Mouse (Mus musculus) liver, adult 2 months (tissue): ENCODE data around the gene Pak6.

Source experiments
- CTCF ChIP-seq: fragments of 200-500 bp; IDR thresholded peaks from 2 replicates; pipeline ENCODE4 v1.5.1; 2011; ENCODE audit warnings: low read depth, low read length, control low read depth
- POLR2A ChIP-seq: fragments of 200-500 bp; IDR thresholded peaks from 2 replicates; pipeline ENCODE4 v1.6.1; 2011; ENCODE audit warnings: low read length, control low read depth; ENCODE audit not compliant: insufficient read depth; ENCODE audit errors: extremely low read depth

- TF ChIP-seq CTCF, result no peak
- no peak for TF ChIP-seq POLR2A
Measured at GRCm38 (mm10) chr2:118663804-118664766, 982 bp downstream of the Pak6 start.
